Mouse (Mus musculus) kidney, embryonic 14.5 days (tissue): ENCODE data around the gene Dnah3. TPM values are rescaled to one million over a fixed set of nuclear protein-coding genes. Genes with fewer than 3 reads are reported as not detected.

ENCODE experiments used
- ATAC-seq: fragments of 200-750 bp; cut with Nextera tagmentation; 2 replicates; pipeline ENCODE4 v1.8.0; 2017; ENCODE audit warnings: moderate number of reproducible peaks, mild to moderate bottlenecking, moderate TSS enrichment, moderate library complexity; ENCODE audit not compliant: low FRiP score, low TSS enrichment
- H3K27ac ChIP-seq: fragments of 300-500 bp; sonication (generic); 2 replicates; pipeline ENCODE4 v1.5.1; 2014; ENCODE audit warnings: low read depth, mild to moderate bottlenecking, low read length, moderate library complexity, mixed read lengths
- H3K27me3 ChIP-seq: fragments of 300-500 bp; sonication (generic); 2 replicates; pipeline ENCODE4 v1.6.1; 2014; ENCODE audit warnings: mild to moderate bottlenecking, low read length; ENCODE audit not compliant: control insufficient read depth, insufficient read depth
- H3K36me3 ChIP-seq: fragments of 300-500 bp; sonication (generic); 2 replicates; pipeline ENCODE4 v1.6.1; 2014; ENCODE audit warnings: low read length, mixed read lengths; ENCODE audit not compliant: control insufficient read depth, insufficient read depth
- H3K4me1 ChIP-seq: fragments of 300-500 bp; sonication (generic); 2 replicates; pipeline ENCODE4 v1.6.1; 2014; ENCODE audit warnings: low read length, mixed read lengths; ENCODE audit not compliant: control insufficient read depth, insufficient read depth
- H3K4me2 ChIP-seq: fragments of 300-500 bp; sonication (generic); replicated peaks from 2 replicates; pipeline ENCODE4 v1.6.1; 2014; ENCODE audit warnings: low read depth, mild to moderate bottlenecking, low read length
- H3K4me3 ChIP-seq: fragments of 300-500 bp; sonication (generic); 2 replicates; pipeline ENCODE4 v1.5.1; 2014; ENCODE audit warnings: mild to moderate bottlenecking, low read length
- H3K9ac ChIP-seq: fragments of 300-500 bp; sonication (generic); 2 replicates; pipeline ENCODE4 v1.6.1; 2014; ENCODE audit warnings: low read depth, mild to moderate bottlenecking, low read length, moderate library complexity
- H3K9me3 ChIP-seq: fragments of 300-500 bp; sonication (generic); 2 replicates; pipeline ENCODE4 v1.6.1; 2016; ENCODE audit warnings: low read length; ENCODE audit not compliant: control insufficient read depth
- WGBS: fragments of 180-500 bp; shearing (Covaris S2); extraction: QIAGEN DNeasy Blood & Tissue Kit; methylation state at CpG from one replicate; pipeline ENCODE4 v1.1.7; 2014; 5-methylcytosine and 5-hydroxymethylcytosine counted together
- polyA plus RNA-seq: library from polyadenylated mRNA; unstranded; fragments of >200 nt; fragmentation: Nextera tagmentation; extraction: Ambion mirVana; gene quantifications from 2 replicates; pipeline ENCODE4 v1.2.1, GENCODE M21; 2014

Dnah3 gene
- polyA plus RNA-seq, 1 experiment from 2014 or later, result not detected

DNA sequence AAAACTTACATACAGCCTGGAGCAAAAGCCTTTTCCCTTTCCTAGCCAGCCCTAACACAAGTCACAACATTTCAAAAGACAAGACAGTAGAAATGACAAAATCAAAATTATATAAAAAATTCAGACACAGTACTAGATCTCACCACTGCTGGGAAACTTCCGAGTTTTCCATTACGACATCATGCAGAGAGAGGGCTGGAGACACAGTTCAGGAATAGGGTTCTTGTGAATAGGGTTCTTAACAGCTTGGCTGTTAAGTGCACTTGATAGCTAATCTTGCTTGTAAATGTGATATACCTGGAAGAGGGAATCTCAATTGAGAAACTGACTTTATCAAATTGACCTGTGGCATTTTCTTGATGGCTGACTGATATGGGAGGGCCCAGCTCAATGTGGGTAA lies 213.9 kb downstream of the Dnah3 start:
- no peak overlapping the region for H3K4me2 ChIP-seq
- no peak for ATAC-seq
- no peak overlapping the region for H3K27ac ChIP-seq
- H3K27me3 ChIP-seq, result no peaks in the 10 kb centered on the region
- H3K9ac ChIP-seq, result no peak overlapping the region
- 97% methylated on average over 2 of the region's 2 CpGs for WGBS
- no peaks in the 10 kb centered on the region for H3K4me1 ChIP-seq
- H3K36me3 ChIP-seq, result no peaks in the 10 kb centered on the region
- no peaks in the 10 kb centered on the region for H3K9me3 ChIP-seq
- no peak overlapping the region for H3K4me3 ChIP-seq

DNA sequence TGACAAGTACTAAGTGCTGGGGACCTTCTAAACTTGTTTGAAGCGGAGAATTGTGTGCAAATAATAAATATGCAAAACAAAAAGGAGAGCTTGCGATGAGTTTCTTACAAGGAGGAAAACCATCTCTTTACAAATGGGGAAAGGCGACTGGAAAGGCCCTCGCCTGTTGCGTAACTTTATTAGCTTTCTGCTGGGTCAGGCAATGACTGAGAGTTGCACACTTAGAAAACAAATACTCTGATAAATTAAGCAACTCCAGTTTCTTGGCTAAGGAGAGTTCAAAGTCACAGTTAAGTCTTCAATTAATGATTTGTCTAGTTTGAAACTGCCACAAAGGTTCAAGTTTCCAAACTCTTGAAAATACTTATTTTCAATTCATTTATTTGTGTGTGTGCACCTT lies 214.7 kb downstream of the Dnah3 start:
- Histone ChIP-seq H3K4me1 (no peaks in the 10 kb centered on the region), H3K36me3 (no peaks in the 10 kb centered on the region), H3K27ac (no peak overlapping the region), H3K9me3 (no peaks in the 10 kb centered on the region), H3K27me3 (no peaks in the 10 kb centered on the region), H3K4me2 (no peak overlapping the region), H3K4me3 (no peak overlapping the region), H3K9ac (no peak overlapping the region)
- 86% methylated on average over 5 of the region's 5 CpGs for WGBS
- ATAC-seq, result no peak

DNA sequence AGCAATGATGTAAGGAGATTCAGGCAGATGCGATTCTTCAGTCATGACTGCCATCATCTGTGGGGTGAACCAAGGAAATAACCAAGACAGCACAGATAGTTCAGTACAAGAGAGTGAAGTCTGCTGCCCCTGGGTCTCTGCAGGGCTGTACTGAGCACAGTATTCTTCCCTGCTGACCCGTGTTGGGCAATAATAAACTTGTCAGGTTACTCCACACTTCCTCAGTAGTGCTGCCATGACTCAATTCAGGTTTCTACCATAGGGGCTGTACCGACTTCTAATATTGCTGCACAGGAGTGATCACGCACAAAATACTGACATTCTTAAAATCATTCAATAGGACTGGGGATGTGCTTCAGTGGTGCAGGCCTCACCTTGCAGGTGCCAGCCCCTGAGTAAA lies 215.9 kb downstream of the Dnah3 start:
- 93% methylated on average over 4 of the region's 4 CpGs for WGBS
- no peak overlapping the region for H3K9ac ChIP-seq
- H3K27me3 ChIP-seq, result no peaks in the 10 kb centered on the region
- no peaks in the 10 kb centered on the region for H3K9me3 ChIP-seq
- no peak overlapping the region for H3K4me3 ChIP-seq
- no peak overlapping the region for H3K27ac ChIP-seq
- no peaks in the 10 kb centered on the region for H3K4me1 ChIP-seq
- no peak for ATAC-seq
- H3K4me2 ChIP-seq, result no peak overlapping the region
- no peaks in the 10 kb centered on the region for H3K36me3 ChIP-seq

DNA sequence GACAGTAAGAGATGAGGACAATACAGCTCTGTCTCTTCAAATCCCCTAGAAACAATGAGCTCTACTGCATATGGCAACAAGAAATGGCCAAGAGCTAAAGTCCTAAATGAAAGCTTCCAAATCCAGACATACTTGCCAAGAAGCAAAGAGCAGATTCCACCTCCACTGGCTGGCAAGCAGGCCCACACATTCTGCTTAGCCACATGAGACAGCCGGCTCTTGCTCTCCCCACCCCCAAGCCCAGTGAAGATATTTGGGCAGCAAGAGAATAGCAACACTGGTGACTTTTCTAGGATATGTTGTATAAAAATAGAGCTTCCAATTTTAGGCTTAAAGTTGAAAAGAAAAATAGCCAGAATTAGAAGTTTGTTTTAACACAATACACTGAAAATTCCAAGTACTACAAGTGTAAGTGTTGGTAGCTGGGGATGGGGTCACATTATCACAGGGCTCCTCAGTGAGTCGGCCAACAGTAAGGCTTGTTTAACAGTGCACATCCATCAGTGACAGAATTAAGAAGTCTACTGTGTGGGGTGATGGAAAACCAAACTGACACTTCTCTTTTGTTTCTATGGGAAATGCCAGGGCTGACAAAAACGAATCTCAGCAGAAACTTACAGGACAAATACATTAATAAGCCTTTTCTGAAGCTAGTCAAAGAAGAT lies 219.2 kb downstream of the Dnah3 start:
- no peaks in the 10 kb centered on the region for H3K9me3 ChIP-seq
- H3K4me3 ChIP-seq, result no peak overlapping the region

DNA sequence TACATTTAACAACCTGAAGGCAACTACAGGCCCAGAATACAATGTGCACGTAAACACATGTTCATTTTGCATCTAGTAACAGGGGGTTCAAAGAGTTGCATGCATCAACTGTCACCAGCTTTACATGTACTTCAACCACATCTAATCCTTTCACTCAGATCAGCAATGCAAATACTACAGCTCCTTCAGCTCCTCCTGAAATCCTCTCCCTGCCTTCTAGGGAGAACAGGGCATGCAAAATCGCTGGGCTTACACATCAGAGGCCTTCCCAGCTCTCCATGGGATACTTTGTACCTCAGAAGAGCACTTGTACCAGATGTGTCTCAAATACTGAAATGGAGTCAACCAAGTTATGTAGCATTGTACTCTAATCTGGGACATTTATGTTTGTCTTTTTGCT lies 222.0 kb downstream of the Dnah3 start:
- Histone ChIP-seq H3K4me3 (no peak overlapping the region), H3K36me3 (no peaks in the 10 kb centered on the region), H3K4me2 (no peak overlapping the region), H3K4me1 (no peaks in the 10 kb centered on the region), H3K9me3 (no peaks in the 10 kb centered on the region), H3K27me3 (no peaks in the 10 kb centered on the region), H3K27ac (no peak overlapping the region), H3K9ac (no peak overlapping the region)
- no peak for ATAC-seq
- 59% methylated on average over 2 of the region's 2 CpGs for WGBS

More for the DNA sequence above, 219.2 kb downstream of the Dnah3 start:
- H3K27me3 ChIP-seq, result no peaks in the 10 kb centered on the region
- ATAC-seq, result no peak
- no peaks in the 10 kb centered on the region for H3K36me3 ChIP-seq
- H3K9ac ChIP-seq, result no peak overlapping the region
- no peak overlapping the region for H3K4me2 ChIP-seq
- H3K27ac ChIP-seq, result no peak overlapping the region
- WGBS, result 60% methylated on average over 3 of the region's 3 CpGs
- H3K4me1 ChIP-seq, result no peaks in the 10 kb centered on the region

Other genes with a start within 250 kb of the Dnah3 start
- gene Lyrm1, start 199.4 kb downstream of the Dnah3 start, polyA plus RNA-seq, result 8.3 and 8.6 TPM in 2 replicates
- gene Dcun1d3, start 199.0 kb downstream of the Dnah3 start, polyA plus RNA-seq, result 5.6 and 5.9 TPM in 2 replicates
- gene Tmem159, start 7.1 kb upstream of the Dnah3 start, polyA plus RNA-seq, result 28.6 and 30.5 TPM in 2 replicates
- gene Zp2, start 50.0 kb upstream of the Dnah3 start, polyA plus RNA-seq, result not detected in 2 replicates
- gene Anks4b, start 78.6 kb upstream of the Dnah3 start, polyA plus RNA-seq, result 1.2 and 1.5 TPM in 2 replicates
- gene Crym, start 106.8 kb upstream of the Dnah3 start, polyA plus RNA-seq, result 88.9 and 94.2 TPM in 2 replicates
- gene Abca14, start 108.7 kb upstream of the Dnah3 start, polyA plus RNA-seq, result not detected in 2 replicates
- gene Abca15, start 233.4 kb upstream of the Dnah3 start, polyA plus RNA-seq, result not detected in 2 replicates